ENCODE assay signal across 9 mouse cellular contexts in the genomic region with DNA sequence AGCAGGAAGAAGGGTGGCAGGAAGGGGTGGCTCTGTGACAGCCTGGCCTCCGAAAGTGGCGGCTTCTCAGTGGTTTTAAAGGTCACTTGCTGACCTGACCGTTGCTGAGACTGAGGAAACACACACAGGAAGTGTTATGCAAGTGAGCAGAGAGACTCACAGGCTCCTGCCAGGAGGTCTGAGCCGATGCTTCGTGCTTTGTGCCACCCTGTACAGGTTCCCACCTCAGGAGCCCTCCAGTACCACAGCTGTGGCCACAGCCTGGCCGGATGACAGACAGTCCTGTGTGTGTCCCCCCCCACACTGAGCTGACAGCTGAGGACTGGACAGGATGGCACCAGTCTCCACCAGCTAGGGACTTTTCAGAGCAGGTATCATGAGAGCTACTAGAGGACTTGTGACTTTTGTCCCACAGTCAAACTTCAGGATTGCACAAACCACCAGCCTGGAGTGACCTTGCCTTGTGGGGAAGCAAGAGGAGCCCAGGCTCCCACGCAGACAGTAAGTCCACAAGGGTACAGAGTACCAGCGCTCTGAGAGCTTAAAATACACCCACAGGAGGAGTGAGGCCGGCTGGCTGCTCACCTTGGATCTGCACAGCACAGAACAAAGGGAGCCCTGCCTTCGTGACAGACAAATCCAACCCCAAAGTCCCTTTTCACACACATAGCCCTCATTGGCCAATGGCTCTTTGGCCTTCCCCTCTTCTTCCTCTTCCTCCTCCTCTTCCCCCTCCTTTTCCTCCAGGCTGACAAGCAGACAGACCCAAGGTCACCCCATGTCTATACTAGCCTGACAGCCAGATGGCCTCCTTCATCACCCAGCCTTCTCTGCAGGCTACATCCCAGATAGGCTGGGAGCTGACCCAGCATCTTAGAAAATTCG.
DNase-seq lines count a peak whose midpoint lies in the region; ATAC-seq and TF ChIP-seq lines count a peak whose summit lies in the region.
"Had no signal": no experiment of that assay in that cellular context is flagged by ENCODE, and none has a peak within 500 bp of the region (broad histone marks: within the 10 kb centered on the region; RNA-seq: fewer than 3 reads in every experiment).

No protein-coding gene starts in this region.

- no peak overlapping the region for H3K27ac ChIP-seq in layer of hippocampus, adult 2 months
- H3K27ac ChIP-seq in heart, embryonic 12.5 days (ENCODE audit: poor library complexity, severe bottlenecking): peak overlapping the region; percentile 43; the same call in 1 of the 2 replicates

- H3K4me2 ChIP-seq in heart, embryonic 12.5 days: no peak overlapping the region

- peak overlapping the region; percentile 30; the same call in 1 of the 2 replicates for H3K9ac ChIP-seq in heart, embryonic 12.5 days

- H3K4me1 ChIP-seq in heart, embryonic 12.5 days (replicated peaks): peaks cover 25% of the 10 kb centered on the region

- no peak for TF ChIP-seq CTCF in layer of hippocampus, adult 2 months (conservative IDR thresholded peaks at IDR 0.05)

- WGBS in heart, embryonic 12.5 days: 35% methylated on average over 11 of the region's 11 CpGs

- peak; percentile 69 for ATAC-seq in heart, embryonic 12.5 days (ENCODE audit: insufficient number of reproducible peaks, low FRiP score)

- H3K9me3 ChIP-seq in heart, embryonic 12.5 days (replicated peaks): no peaks in the 10 kb centered on the region
- H3K9me3 ChIP-seq: G1E had no signal

- no peak overlapping the region for H3K4me3 ChIP-seq in layer of hippocampus, adult 2 months
- no peak overlapping the region for H3K4me3 ChIP-seq in heart, embryonic 12.5 days

- no peaks in the 10 kb centered on the region for H3K36me3 ChIP-seq in heart, embryonic 12.5 days
- H3K36me3 ChIP-seq: G1E had no signal

- no peaks in the 10 kb centered on the region for H3K27me3 ChIP-seq in heart, embryonic 12.5 days (replicated peaks)

- DNase-seq in layer of hippocampus, adult 11-12 months (ENCODE audit: low spot score): peak; percentile 46
- DNase-seq in layer of hippocampus, adult 2 months (ENCODE audit: low spot score in 2 of 2): no peak
- DNase-seq in adrenal gland, postnatal 25 days: peak; percentile 34
- DNase-seq in kidney, postnatal 25 days: peak; percentile 72 to 89
- DNase-seq in lung, postnatal 4 days: peak; percentile 74 to 80
- DNase-seq in telencephalon, adult 2 months (ENCODE audit: low read depth, low spot score): peak; percentile 26
- no peak for DNase-seq in frontal cortex, postnatal 25 days (ENCODE audit: low spot score in 2 of 2)

Comparison
In these comparisons a context has a peak if more than half of its experiments do, and no peak if none do; other contexts are left out.
1. DNase-seq: peak in layer of hippocampus, adult 11-12 months (single experiment), adrenal gland, postnatal 25 days (single experiment), kidney, postnatal 25 days (2 of 2), lung, postnatal 4 days (2 of 2) and telencephalon, adult 2 months (single experiment); none in layer of hippocampus, adult 2 months (0 of 2) and frontal cortex, postnatal 25 days (0 of 2).